ENCODE assay signal across 29 mouse cellular contexts in the genomic region with DNA sequence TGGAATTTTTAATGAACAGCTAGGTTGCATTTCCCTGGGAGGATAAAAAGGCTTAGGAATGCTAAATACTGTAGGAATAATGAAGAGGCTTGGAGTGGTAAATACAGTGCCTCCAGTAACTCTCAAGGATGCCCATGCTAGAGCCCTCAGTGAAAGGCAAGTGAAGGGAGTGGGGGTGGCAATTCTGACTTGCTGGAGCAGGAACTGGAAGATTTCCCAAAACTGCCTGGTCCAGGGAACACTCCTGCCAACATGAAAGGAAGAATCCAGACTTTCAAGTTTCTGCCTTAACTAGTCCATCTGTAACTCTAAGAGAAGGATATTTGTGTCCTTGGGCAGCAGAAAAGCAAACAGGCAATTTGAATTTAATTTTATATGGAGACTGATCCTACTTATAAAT. TPM values are rescaled to one million over a fixed set of nuclear protein-coding genes. Genes with fewer than 3 reads are reported as not detected.
DNase-seq lines count a peak whose midpoint lies in the region; ATAC-seq and TF ChIP-seq lines count a peak whose summit lies in the region.
"Had no signal": no experiment of that assay in that cellular context is flagged by ENCODE, and none has a peak within 500 bp of the region (broad histone marks: within the 10 kb centered on the region; RNA-seq: fewer than 3 reads in every experiment).

No protein-coding gene starts in this region.

- no peak overlapping the region for H3K9ac ChIP-seq in forebrain, postnatal 0 days
- H3K9ac ChIP-seq in forebrain, embryonic 12.5 days = no peak overlapping the region
- H3K9ac ChIP-seq in intestine, embryonic 15.5 days = no peak overlapping the region
- H3K9ac ChIP-seq: forebrain, embryonic 13.5 days; heart, embryonic 13.5 days; hindbrain, embryonic 14.5 days; kidney, embryonic 15.5 days; limb, embryonic 13.5 days; liver, embryonic 14.5 days had no signal

- ATAC-seq in forebrain, postnatal 0 days = peak; percentile 51; the same call in 1 of the 2 replicates
- ATAC-seq in forebrain, embryonic 12.5 days (ENCODE audit: low FRiP score) = no peak
- no peak for ATAC-seq in intestine, embryonic 15.5 days
- ATAC-seq: forebrain, embryonic 13.5 days had no signal

- DNase-seq in forebrain, postnatal 0 days = peak; percentile 51
- DNase-seq in right cerebral cortex, adult 18-20 months = peak; percentile 56
- no peak for DNase-seq in right cerebral cortex, postnatal 4 days
- DNase-seq in left cerebral cortex, postnatal 25 days (ENCODE audit: low spot score in 2 of 2) = peak; percentile 10 to 86
- no peak for DNase-seq in urinary bladder, postnatal 25 days (ENCODE audit: low spot score)
- no peak for DNase-seq in kidney, postnatal 36 days
- DNase-seq: adrenal gland, postnatal 14 days; cerebellum, adult 18-20 months; gastrocnemius, postnatal 14 days; heart, adult 18-20 months; retina, postnatal 1 day; spleen, adult 18-20 months; thymus, adult 18-20 months; thymus, postnatal 4 days had no signal

- no peak for TF ChIP-seq CTCF in forebrain, postnatal 0 days (IDR thresholded peaks at IDR 0.05; ENCODE audit: low read depth)

- no peak overlapping the region for H3K4me3 ChIP-seq in forebrain, postnatal 0 days (ENCODE audit: low read depth, low read length)
- no peak overlapping the region for H3K4me3 ChIP-seq in forebrain, embryonic 12.5 days (replicated peaks)
- no peak overlapping the region for H3K4me3 ChIP-seq in intestine, embryonic 15.5 days (replicated peaks)
- H3K4me3 ChIP-seq: forebrain, embryonic 13.5 days; heart, embryonic 13.5 days; kidney, embryonic 15.5 days; limb, embryonic 13.5 days had no signal

- H3K4me1 ChIP-seq in forebrain, postnatal 0 days (ENCODE audit: insufficient read depth) = no peaks in the 10 kb centered on the region
- no peaks in the 10 kb centered on the region for H3K4me1 ChIP-seq in forebrain, embryonic 12.5 days
- H3K4me1 ChIP-seq in intestine, embryonic 15.5 days (replicated peaks) = no peaks in the 10 kb centered on the region
- H3K4me1 ChIP-seq: forebrain, embryonic 13.5 days; heart, embryonic 13.5 days; kidney, embryonic 15.5 days; limb, embryonic 13.5 days had no signal

- no peaks in the 10 kb centered on the region for H3K36me3 ChIP-seq in forebrain, postnatal 0 days (ENCODE audit: insufficient read depth)
- no peaks in the 10 kb centered on the region for H3K36me3 ChIP-seq in forebrain, embryonic 12.5 days (replicated peaks)
- no peaks in the 10 kb centered on the region for H3K36me3 ChIP-seq in intestine, embryonic 15.5 days
- H3K36me3 ChIP-seq: heart, embryonic 13.5 days; kidney, embryonic 15.5 days; limb, embryonic 13.5 days had no signal

- intact Hi-C loops in left cerebral cortex, postnatal 25 days (cut with DNase I) = no loop called here

- no peaks in the 10 kb centered on the region for H3K27me3 ChIP-seq in forebrain, postnatal 0 days (ENCODE audit: insufficient read depth, low read length)
- H3K27me3 ChIP-seq in forebrain, embryonic 12.5 days = no peaks in the 10 kb centered on the region
- H3K27me3 ChIP-seq in intestine, embryonic 15.5 days (replicated peaks) = no peaks in the 10 kb centered on the region
- H3K27me3 ChIP-seq: CH12.LX; forebrain, embryonic 13.5 days; heart, embryonic 13.5 days; kidney, embryonic 15.5 days; limb, embryonic 13.5 days had no signal

- H3K27ac ChIP-seq in forebrain, postnatal 0 days (ENCODE audit: low read depth, low read length) = no peak overlapping the region
- H3K27ac ChIP-seq in forebrain, embryonic 12.5 days = no peak overlapping the region
- no peak overlapping the region for H3K27ac ChIP-seq in intestine, embryonic 15.5 days
- H3K27ac ChIP-seq: forebrain, embryonic 13.5 days; heart, embryonic 13.5 days; hindbrain, embryonic 14.5 days; kidney, embryonic 15.5 days; limb, embryonic 13.5 days; liver, embryonic 14.5 days had no signal

- H3K4me2 ChIP-seq in forebrain, postnatal 0 days (ENCODE audit: low read depth) = no peak overlapping the region
- H3K4me2 ChIP-seq in forebrain, embryonic 12.5 days = no peak overlapping the region
- no peak overlapping the region for H3K4me2 ChIP-seq in intestine, embryonic 15.5 days (replicated peaks)
- H3K4me2 ChIP-seq: forebrain, embryonic 13.5 days; heart, embryonic 13.5 days; hindbrain, embryonic 14.5 days; kidney, embryonic 15.5 days; limb, embryonic 13.5 days; midbrain, embryonic 11.5 days had no signal

- H3K9me3 ChIP-seq in forebrain, postnatal 0 days (ENCODE audit: low read length) = no peaks in the 10 kb centered on the region
- H3K9me3 ChIP-seq in forebrain, embryonic 12.5 days = no peaks in the 10 kb centered on the region
- H3K9me3 ChIP-seq in intestine, embryonic 15.5 days = no peaks in the 10 kb centered on the region
- H3K9me3 ChIP-seq: forebrain, embryonic 13.5 days; heart, embryonic 13.5 days; kidney, embryonic 15.5 days; limb, embryonic 13.5 days had no signal

RNA-seq across cellular contexts. Expression of a gene that starts 34.2 kb away (rescaled TPM):
- 0.10 and 1.0 TPM in 2 replicates for total RNA-seq in forebrain, postnatal 0 days (2014; rRNA removed)
- polyA plus RNA-seq in forebrain, postnatal 0 days (2015; fragmentation: Nextera tagmentation; extraction: Ambion mirVana) = 0.09 and 0.12 TPM in 2 replicates
- polyA plus RNA-seq in forebrain, embryonic 12.5 days (2016; fragmentation: Nextera tagmentation; extraction: Ambion mirVana) = 0.15 TPM in 1 of 2 replicates, not detected in the other
- under 1 TPM; 0.32 to 0.57 TPM for total RNA-seq in left cerebral cortex, postnatal 25 days (2021)
- polyA plus RNA-seq in intestine, embryonic 15.5 days (2015; fragmentation: Nextera tagmentation; extraction: Ambion mirVana) = not detected in 2 replicates
- total RNA-seq: adrenal gland, postnatal 14 days; CH12.LX; gastrocnemius, postnatal 14 days; heart, postnatal 25 days; layer of hippocampus, postnatal 14 days; MEL had no signal
- polyA plus RNA-seq: forebrain, embryonic 13.5 days; heart, embryonic 13.5 days; intestine, embryonic 14.5 days; kidney, embryonic 15.5 days; liver, embryonic 14.5 days; lung, embryonic 16.5 days; midbrain, embryonic 11.5 days had no signal

Comparison
In these comparisons a context has a peak if more than half of its experiments do, and no peak if none do; other contexts are left out.
1. DNase-seq: peak in forebrain, postnatal 0 days (single experiment), right cerebral cortex, adult 18-20 months (single experiment) and left cerebral cortex, postnatal 25 days (2 of 2); none in right cerebral cortex, postnatal 4 days (single experiment), urinary bladder, postnatal 25 days (single experiment) and kidney, postnatal 36 days (0 of 2).